Mouse (Mus musculus) forebrain, embryonic 14.5 days (tissue): ENCODE measurements around the gene Atg9a. TPM values are rescaled to one million over a fixed set of nuclear protein-coding genes. Genes with fewer than 3 reads are reported as not detected.
"Not testable (repeated sequence)": the region's sequence is repeated elsewhere in the genome, so short reads cannot be mapped to it uniquely, and the experiment has no call there.

Experiments used
- ATAC-seq: fragments of 200-750 bp; cut with Nextera tagmentation; 2 replicates; pipeline ENCODE4 v1.8.0; 2017; ENCODE audit warnings: mild to moderate bottlenecking, moderate library complexity
- DNase-seq: peaks from one replicate; pipeline ENCODE4 v3.0.0-alpha.2; 2015; ENCODE audit warnings: low spot score
- H3K27ac ChIP-seq: fragments of 300-500 bp; sonication (generic); 2 replicates; pipeline ENCODE4 v1.5.1; 2014; ENCODE audit warnings: low read depth, mild to moderate bottlenecking, control low read depth, low read length, moderate library complexity
- H3K27me3 ChIP-seq: fragments of 300-500 bp; sonication (generic); replicated peaks from 2 replicates; pipeline ENCODE4 v1.6.1; 2014; ENCODE audit warnings: low read length, control low read depth, mixed read lengths; ENCODE audit not compliant: control insufficient read depth, insufficient read depth
- H3K36me3 ChIP-seq: fragments of 300-500 bp; sonication (generic); 2 replicates; pipeline ENCODE4 v1.6.1; 2014; ENCODE audit warnings: low read length, control low read depth; ENCODE audit not compliant: control insufficient read depth, insufficient read depth
- H3K4me1 ChIP-seq: fragments of 300-500 bp; sonication (generic); 2 replicates; pipeline ENCODE4 v1.6.1; 2014; ENCODE audit warnings: antibody characterized with exemption, low read length, control low read depth; ENCODE audit not compliant: control insufficient read depth, insufficient read depth
- H3K4me2 ChIP-seq: fragments of 300-500 bp; sonication (generic); 2 replicates; pipeline ENCODE4 v1.6.1; 2014; ENCODE audit warnings: mild to moderate bottlenecking, control low read depth, low read length
- H3K4me3 ChIP-seq: fragments of 300-500 bp; sonication (generic); 2 replicates; pipeline ENCODE4 v1.5.1; 2014; ENCODE audit warnings: low read depth, low read length, control low read depth
- H3K9ac ChIP-seq: fragments of 300-500 bp; sonication (generic); 2 replicates; pipeline ENCODE4 v1.6.1; 2014; ENCODE audit warnings: mild to moderate bottlenecking, low read length, control low read depth, moderate library complexity
- H3K9me3 ChIP-seq: fragments of 300-500 bp; sonication (generic); replicated peaks from 2 replicates; pipeline ENCODE4 v1.6.1; 2016; ENCODE audit warnings: low read length, control low read depth, mixed read lengths; ENCODE audit not compliant: control insufficient read depth
- WGBS: fragments of 180-500 bp; shearing (Covaris S2); extraction: QIAGEN DNeasy Blood & Tissue Kit; methylation state at CpG from one replicate; pipeline ENCODE4 v1.1.7; 2014; 5-methylcytosine and 5-hydroxymethylcytosine counted together
- polyA plus RNA-seq: library from polyadenylated mRNA; unstranded; fragments of >200 nt; fragmentation: Nextera tagmentation; extraction: Ambion mirVana; gene quantifications from 2 replicates; pipeline ENCODE4 v1.2.1, GENCODE M21; 2014

Gene Atg9a
- polyA plus RNA-seq, result 25.5 and 34.1 TPM in 2 replicates

DNA sequence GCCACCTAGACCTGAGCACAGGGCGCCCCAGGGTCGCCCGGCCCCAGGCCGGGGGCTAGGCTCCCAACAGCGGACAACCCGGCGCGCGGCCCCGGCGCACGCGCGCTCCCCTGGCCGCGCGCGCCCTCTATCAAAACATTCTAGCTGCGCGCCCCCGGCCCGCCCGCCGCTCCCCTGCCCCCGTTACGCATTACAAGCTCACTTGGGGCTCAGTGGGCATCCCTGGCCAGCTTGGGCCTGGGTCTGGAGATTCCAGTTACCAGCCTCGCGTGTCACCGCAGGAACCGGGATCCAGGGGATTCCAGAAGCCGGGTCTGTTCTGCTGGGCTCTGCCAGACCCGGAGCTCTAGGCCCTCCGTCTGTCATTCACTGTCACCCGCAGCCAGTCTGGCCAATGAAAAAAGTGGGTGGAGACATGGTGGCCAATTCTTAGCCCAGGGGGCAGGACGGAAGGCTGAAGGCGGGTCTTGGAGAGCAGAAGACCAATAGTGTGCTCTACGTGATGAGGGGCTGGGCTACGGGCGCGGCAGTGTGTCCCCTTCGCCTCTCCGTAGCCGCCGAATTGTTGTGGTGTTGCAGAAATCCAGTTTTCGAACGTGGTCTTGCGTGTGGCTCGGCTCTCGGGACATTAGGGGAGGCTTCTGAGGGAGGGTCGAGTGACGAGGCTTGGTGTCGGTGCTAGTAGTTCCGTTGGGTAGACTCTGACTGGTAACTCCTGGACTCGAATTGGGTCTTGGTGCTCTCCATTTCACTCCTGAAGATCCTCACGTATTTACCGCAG, at the start of gene Atg9a, which contains the start of gene Ankzf1:
Gene Atg9a, minus strand, starts transcription at position 575 of the 781 bp plus-strand sequence.
Gene Ankzf1, plus strand, starts transcription at position 530 of the 781 bp plus-strand sequence.
- under 1% methylated on average over 47 of the region's 56 CpGs for WGBS
- Histone ChIP-seq H3K4me2 (peak within 1 kb of the TSS; percentile 98), H3K36me3 (peaks cover 30% of the 10 kb centered on the region), H3K9me3 (no peaks in the 10 kb centered on the region), H3K27ac (peak within 1 kb of the TSS; percentile 84), H3K4me1 (peaks cover 14% of the 10 kb centered on the region), H3K4me3 (peak within 1 kb of the TSS; percentile 62), H3K9ac (peak within 1 kb of the TSS; percentile 87), H3K27me3 (no peaks in the 10 kb centered on the region)
- DNase-seq (peak; percentile 99), ATAC-seq (peak; percentile 100)

DNA sequence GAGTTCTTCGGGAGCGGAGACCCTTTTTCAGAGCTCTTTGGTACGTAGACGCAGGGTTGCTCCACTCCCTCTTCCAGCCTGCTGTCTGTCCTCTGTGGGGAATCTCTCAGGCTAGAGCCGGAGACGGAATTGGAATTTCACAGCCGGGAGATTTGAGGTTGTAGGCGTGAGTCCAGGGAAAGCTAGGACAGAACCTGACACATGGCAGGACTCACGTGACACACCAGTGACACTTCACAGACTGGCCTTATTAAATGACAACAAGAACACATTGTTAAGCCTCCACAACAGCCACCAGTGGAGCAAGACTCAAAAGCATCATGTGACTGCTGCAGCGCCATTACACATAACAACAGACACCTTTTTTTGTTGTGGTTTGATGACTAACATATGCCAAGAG, 47.6 kb upstream of the Atg9a start:
- no peak overlapping the region for H3K27ac ChIP-seq
- WGBS, result 85% methylated on average over 10 of the region's 10 CpGs
- H3K4me2 ChIP-seq, result no peak overlapping the region
- ATAC-seq (no peak), DNase-seq (no peak)
- peaks cover 31% of the 10 kb centered on the region for H3K36me3 ChIP-seq
- no peak overlapping the region for H3K4me3 ChIP-seq
- H3K9ac ChIP-seq, result no peak overlapping the region
- no peaks in the 10 kb centered on the region for H3K9me3 ChIP-seq
- H3K4me1 ChIP-seq, result peaks cover 9% of the 10 kb centered on the region; the same call in 1 of the 2 replicates
- H3K27me3 ChIP-seq, result no peaks in the 10 kb centered on the region

DNA sequence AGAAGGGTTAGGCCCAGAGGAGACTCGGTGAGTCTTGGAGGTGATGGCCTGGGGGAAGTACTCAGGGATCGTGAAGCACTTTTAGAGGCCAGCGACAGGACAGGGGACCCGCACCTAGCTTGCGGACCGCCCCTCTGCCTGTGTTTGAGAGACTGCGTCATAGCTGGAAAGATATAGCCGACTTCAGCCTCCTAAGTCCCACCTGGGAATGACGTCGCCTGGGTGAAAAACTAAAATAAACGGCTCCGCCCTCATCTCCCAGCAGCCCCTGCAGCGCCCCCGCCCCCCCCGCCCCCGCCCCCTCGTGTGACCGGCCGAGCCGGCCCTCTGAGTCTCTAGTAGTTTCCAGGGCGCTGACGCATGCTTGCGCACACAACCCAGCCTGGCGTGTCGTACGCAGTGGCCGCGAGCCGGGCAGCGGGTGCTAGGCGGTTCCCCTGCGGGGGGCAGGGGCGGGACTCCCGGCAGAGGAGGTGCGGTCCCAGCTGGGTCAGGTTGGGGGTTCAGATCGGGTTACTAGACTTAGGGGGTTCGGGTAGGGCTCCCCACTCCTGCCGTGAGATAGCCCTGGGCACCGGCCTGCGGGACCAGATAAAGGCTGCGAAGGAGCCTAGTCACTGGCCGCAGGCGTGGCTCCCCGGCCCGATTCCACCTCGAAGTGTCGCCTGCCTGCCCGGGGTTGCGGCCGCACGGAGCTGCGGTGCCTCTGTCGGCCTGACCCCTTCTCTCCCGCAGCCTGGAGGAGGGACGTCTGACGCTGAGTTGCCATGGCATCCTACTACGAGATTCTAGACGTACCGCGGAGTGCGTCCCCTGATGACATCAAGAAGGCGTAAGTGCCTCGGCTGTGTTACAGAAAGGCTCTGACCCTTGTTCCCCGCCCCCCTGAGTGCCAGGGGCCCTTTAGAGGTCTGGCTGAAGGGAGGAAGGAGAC, 44.4 kb upstream of the Atg9a start, which contains the start of gene Dnajb2:
Gene Dnajb2, plus strand, starts transcription at position 290 of the 934 bp plus-strand sequence.
- Histone ChIP-seq H3K4me3 (peak within 1 kb of the TSS; percentile 63), H3K36me3 (peaks cover 16% of the 10 kb centered on the region), H3K9ac (peak within 1 kb of the TSS; percentile 87), H3K4me1 (peaks cover 9% of the 10 kb centered on the region; the same call in 1 of the 2 replicates), H3K4me2 (peak within 1 kb of the TSS; percentile 92), H3K27ac (peak within 1 kb of the TSS; percentile 76), H3K9me3 (no peaks in the 10 kb centered on the region), H3K27me3 (no peaks in the 10 kb centered on the region)
- WGBS, result under 1% methylated on average over 57 of the region's 64 CpGs
- ATAC-seq, result peak; percentile 87
- peak; percentile 78 for DNase-seq

DNA sequence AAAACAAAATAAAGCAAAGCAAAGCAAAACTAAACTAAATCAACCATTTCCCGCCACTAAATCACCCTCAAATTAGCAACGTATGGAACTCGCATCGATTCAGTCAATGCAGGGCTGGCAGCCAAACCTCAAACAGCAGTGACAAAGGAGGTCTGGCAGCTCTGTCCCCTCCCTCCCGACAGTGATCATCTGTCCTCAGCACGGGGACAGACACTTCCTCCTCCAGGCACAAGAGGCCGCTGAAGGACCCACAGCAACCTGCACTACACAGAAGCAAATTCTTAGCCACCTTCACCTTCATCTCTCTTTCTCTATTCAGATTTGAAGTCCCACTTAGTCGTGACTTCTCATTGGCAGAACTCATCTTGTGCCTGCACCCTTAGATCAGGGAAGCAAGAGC, 42.6 kb upstream of the Atg9a start:
- DNase-seq (peak; percentile 87), ATAC-seq (peak; percentile 69; the same call in 1 of the 2 replicates)
- Histone ChIP-seq H3K9me3 (no peaks in the 10 kb centered on the region), H3K36me3 (peaks cover 2% of the 10 kb centered on the region; the same call in 1 of the 2 replicates), H3K27ac (no peak overlapping the region), H3K9ac (no peak overlapping the region), H3K4me3 (no peak overlapping the region), H3K4me2 (0 out of 2 replicates have a peak overlapping the region, but pooled peaks have one; percentile 14), H3K4me1 (peaks cover 9% of the 10 kb centered on the region; the same call in 1 of the 2 replicates), H3K27me3 (no peaks in the 10 kb centered on the region)
- WGBS, result 2% methylated on average over 8 of the region's 8 CpGs

DNA sequence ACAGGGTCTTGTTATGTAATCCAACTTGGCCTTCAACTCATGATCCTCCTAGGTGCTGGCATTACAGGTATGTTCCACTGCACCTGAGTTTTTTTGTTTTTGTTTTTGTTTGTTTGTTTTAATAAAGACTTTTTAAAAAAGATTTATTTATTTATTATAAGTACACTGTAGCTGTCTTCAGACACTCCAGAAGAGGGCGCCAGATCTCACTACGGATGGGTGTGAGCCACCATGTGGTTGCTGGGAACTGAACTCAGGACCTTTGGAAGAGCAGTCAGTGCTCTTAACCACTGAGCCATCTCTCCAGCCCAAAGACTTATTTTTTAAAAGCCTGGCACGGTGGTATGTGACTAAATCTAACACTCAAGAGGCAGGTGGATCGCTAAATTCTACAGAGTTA, 40.5 kb upstream of the Atg9a start:
- ATAC-seq, H3K9me3 ChIP-seq, H3K4me3 ChIP-seq, H3K27ac ChIP-seq, H3K36me3 ChIP-seq, H3K4me1 ChIP-seq, DNase-seq, H3K9ac ChIP-seq, H3K4me2 ChIP-seq, H3K27me3 ChIP-seq: not testable (repeated sequence)
- WGBS, result 73% methylated on average over 4 of the region's 4 CpGs

DNA sequence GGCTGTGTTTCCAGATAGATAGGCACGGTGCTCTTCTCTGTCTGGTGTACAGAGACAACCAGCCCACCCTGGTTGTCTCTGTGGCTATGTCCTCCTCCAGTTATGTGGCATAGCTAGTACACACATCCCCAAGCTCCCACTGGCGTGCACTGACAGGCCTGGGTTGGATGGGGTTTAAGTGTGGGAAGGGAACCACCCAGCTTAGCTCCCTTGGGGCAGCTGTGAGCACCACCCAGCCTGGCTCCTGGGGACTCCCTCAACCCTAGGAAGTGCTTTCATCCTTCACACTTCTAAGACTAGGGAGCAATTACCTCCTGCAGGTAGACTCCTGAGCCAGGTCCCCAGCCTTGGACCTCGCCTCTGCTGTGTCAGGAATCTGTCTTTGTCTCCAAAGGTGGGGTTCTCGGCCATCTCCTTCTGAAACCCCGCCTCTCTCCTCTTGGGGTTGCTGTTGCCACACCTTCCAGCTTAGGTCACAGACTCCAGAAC, 39.7 kb upstream of the Atg9a start, which contains the start of gene A630095N17Rik:
Gene A630095N17Rik, minus strand, starts transcription at position 439 of the 489 bp plus-strand sequence.
- H3K4me2 ChIP-seq, result no peak within 1 kb of the TSS

DNA sequence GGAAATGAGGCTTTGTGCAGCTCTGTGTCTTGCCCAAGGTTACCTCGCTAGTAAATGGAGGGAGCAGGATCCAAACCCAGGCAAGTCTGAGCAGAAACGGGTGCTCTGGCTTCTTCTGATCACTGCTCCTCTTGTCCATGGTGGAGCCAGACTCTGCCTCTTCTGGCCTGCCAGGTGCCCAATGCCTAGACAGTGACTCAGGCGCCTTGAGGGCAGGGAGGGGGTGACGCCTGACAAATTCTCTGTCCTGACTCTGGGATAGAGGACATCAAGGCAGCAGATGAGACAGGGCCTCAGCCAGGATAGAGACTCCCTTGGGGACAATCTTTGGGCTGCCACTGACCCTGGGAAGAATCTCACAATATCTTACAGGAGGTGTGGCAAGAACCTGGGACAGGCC, 39.2 kb upstream of the Atg9a start:
- Histone ChIP-seq H3K4me3 (no peak overlapping the region), H3K9me3 (no peaks in the 10 kb centered on the region), H3K4me2 (no peak overlapping the region), H3K36me3 (no peaks in the 10 kb centered on the region), H3K27me3 (no peaks in the 10 kb centered on the region), H3K27ac (no peak overlapping the region), H3K4me1 (no peaks in the 10 kb centered on the region), H3K9ac (no peak overlapping the region)
- ATAC-seq (no peak), DNase-seq (no peak)
- 77% methylated on average over 4 of the region's 4 CpGs for WGBS

More for the DNA sequence above, 39.7 kb upstream of the Atg9a start, which contains the start of gene A630095N17Rik:
- Histone ChIP-seq H3K4me1 (no peaks in the 10 kb centered on the region), H3K9me3 (no peaks in the 10 kb centered on the region), H3K4me3 (no peak within 1 kb of the TSS), H3K9ac (no peak within 1 kb of the TSS), H3K27me3 (no peaks in the 10 kb centered on the region), H3K27ac (no peak within 1 kb of the TSS), H3K36me3 (no peaks in the 10 kb centered on the region)
- WGBS, result 66% methylated on average over 5 of the region's 5 CpGs
- DNase-seq, result no peak
- no peak for ATAC-seq

DNA sequence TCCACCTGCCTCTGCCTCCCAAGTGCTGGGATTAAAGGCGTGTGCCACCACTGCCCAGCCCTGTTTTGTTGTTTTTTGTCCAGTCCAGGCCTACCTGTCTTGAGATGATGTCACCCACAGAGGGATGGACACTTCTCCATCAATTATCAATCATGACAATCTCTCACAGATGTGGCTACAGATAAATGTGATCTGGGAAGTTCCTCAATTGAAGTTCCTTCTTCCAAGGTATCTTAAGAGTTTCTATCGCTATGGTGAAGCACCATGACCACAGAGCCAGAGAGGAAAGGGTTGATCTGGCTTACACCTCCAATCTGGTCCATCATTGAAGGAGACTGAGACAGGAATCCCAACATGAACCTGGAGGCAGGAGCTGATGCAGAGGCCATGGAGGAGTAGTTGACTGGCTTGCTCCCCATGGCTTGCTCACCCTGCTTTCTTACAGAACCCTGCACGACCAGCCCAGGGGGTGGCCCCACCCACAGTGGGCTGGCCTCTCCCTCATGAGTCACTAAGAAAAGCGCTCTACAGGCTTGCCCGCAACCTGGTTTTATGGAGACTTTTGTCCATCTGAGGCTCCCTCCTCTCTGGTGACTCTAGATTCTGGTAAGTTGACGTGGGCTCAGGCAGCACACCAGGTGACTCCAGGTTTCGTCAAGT, 38.5 kb upstream of the Atg9a start:
- no peaks in the 10 kb centered on the region for H3K27me3 ChIP-seq
- no peak overlapping the region for H3K4me3 ChIP-seq
- no peaks in the 10 kb centered on the region for H3K9me3 ChIP-seq
- no peaks in the 10 kb centered on the region for H3K36me3 ChIP-seq
- ATAC-seq (no peak), DNase-seq (no peak)
- WGBS, result 79% methylated on average over 7 of the region's 7 CpGs
- no peak overlapping the region for H3K4me2 ChIP-seq
- H3K27ac ChIP-seq, result no peak overlapping the region
- no peaks in the 10 kb centered on the region for H3K4me1 ChIP-seq
- no peak overlapping the region for H3K9ac ChIP-seq
